Mouse (Mus musculus) hematopoietic stem cell, adult 5-6 weeks (primary cell): ENCODE measurements at regions not wholly inside any gene's neighbourhood (a gene's known extent, or its start where the extent isn't known, plus 50 kb on each side); places are given as distances from the start of the nearest gene placed in this dataset.

Source experiments
- ATAC-seq, 2 experiments: fragments of 125-278 bp in 1 of 2; replicated peaks in 1 of 2; 2 replicates each; pipeline ENCODE4 v1.8.0; 2016 to 2017; ENCODE audit warnings: inconsistent platforms in 2 of 2, mild to moderate bottlenecking in 2 of 2, moderate number of reproducible peaks in 2 of 2, low read depth in 1 of 2, moderate TSS enrichment in 1 of 2; ENCODE audit not compliant: low FRiP score in 2 of 2, poor library complexity in 2 of 2, severe bottlenecking in 2 of 2, insufficient read depth in 1 of 2, low TSS enrichment in 1 of 2

DNA sequence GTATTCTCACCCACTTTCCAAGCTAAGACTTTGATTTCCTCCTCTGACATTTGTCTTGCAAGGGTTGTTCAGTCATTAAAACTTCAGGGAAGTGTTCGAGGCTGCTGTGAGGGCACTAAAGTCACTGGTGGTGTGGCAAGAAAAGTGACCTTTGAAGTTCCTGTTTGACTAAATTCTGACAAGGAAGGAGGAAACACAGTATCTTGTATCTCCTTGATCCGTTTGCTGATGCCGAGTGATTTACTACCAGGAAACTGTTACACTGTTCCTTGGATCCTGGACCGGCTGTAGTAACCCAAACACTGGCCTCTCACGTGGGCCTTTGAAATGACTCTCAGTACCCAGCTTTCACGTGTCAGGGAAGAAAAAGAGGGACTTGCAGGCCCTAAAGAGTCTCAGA lies 53.5 kb upstream of the Ralgapa2 start:
- no peak for ATAC-seq

- no peak for ATAC-seq
Measured at GRCm38 (mm10) chr2:146568171-146568842, 56.2 kb upstream of the Ralgapa2 start.

GRCm38 (mm10) chr2:146571036-146571435 lies 58.9 kb upstream of the Ralgapa2 start:
- no peak for ATAC-seq

DNA sequence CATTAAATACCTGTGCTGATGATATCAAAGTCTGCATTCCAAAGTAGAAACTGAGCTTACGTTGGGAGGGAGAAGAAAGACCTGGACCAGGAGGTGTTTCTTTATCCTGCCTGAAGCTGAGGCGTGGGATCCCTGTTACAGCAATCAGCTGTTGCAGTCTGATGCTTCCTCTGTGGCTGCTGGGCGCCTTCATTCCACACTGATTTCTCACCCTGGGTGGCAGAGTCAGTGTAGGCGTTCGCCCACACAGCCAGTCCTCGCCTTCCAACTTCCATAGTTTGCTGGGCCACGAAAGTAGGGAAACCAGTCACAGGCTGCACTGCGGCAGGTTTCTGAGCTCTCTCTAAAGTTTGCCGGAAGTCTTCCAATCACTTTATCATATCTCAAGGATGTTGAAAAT lies 59.7 kb upstream of the Ralgapa2 start:
- ATAC-seq: no peak

DNA sequence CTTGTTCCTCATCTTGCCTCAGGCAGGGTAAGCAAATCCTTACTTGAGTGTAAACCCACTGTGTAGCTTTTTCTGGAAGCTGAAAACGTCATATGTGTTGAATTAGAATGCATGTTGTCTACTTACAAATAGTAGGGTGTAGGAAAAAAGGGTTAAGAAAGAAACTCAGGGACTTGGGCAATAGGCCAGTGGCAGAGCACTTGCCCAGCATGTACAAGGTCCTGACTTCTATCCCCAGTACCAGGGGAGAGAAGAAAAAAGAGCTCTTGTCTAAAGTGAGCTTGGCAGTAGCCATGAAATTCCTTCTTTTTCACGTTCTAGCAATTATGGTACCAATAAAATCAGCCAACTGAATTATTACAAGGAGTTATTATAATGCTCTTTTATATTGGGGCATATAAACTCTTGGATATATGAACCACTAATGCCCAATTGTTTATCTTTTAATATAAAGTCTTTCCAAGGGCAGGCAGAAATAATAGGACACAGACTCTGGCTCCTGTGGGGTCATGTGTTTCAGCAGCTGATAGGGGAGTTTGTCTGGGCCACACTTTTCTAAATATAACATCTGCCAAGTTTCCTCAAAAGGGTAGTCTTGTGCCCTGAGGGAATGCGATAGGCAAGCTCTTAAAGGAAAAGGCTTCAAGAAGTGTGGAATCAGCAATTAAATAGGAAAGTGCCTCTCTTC lies 63.6 kb upstream of the Ralgapa2 start:
- ATAC-seq: no peak

- no peak for ATAC-seq
Measured at GRCm38 (mm10) chr2:146576298-146576905, 64.3 kb upstream of the Ralgapa2 start.

DNA sequence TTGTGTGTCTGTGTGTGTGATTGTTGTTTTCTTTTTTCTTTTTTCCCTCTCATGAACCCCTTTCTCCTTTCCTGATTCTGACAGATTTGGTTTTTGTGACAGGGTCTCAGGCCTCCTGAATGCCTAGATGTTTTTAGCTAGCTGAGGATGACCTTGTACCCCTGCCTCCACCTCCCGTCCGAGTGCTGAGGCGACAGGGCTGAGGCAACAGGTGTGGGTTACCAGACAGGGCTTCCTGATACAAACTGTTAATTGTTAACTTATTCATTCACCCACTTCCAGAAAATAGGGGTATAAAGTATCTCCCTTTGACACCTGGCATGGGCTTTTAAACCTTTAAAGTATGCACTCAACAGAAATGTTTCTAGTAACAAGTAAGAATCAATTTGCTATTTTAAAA lies 65.0 kb upstream of the Ralgapa2 start:
- ATAC-seq: no peak

- ATAC-seq: no peak
Measured at GRCm38 (mm10) chr2:146581220-146581619, 69.1 kb upstream of the Ralgapa2 start.

- ATAC-seq: no peak
Measured at GRCm38 (mm10) chr2:146583807-146584388, 71.8 kb upstream of the Ralgapa2 start.

DNA sequence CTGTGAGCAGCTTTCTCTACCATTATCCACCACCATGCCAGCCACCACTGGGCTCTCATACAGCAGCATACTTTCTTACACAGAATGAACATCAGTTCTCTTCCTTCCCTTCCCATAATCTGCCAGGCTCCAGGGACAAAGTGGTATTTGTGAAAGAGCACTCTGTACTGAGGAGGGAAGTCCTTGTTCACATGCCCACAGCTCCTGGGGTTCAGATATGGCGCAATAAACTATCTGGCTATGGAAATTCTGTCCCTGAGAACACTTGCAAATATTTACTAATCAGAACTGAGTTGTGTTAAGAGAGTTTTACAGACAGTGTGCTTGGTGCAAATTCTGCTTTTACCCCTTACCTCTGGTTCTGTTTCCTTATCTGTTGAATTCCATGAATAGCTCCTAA lies 74.2 kb upstream of the Ralgapa2 start:
- no peak for ATAC-seq

- peak in 1 of 2 experiments; percentile 53; a peak in 1 of 4 replicates for ATAC-seq
Measured at GRCm38 (mm10) chr2:146586981-146587380, 74.8 kb upstream of the Ralgapa2 start.

DNA sequence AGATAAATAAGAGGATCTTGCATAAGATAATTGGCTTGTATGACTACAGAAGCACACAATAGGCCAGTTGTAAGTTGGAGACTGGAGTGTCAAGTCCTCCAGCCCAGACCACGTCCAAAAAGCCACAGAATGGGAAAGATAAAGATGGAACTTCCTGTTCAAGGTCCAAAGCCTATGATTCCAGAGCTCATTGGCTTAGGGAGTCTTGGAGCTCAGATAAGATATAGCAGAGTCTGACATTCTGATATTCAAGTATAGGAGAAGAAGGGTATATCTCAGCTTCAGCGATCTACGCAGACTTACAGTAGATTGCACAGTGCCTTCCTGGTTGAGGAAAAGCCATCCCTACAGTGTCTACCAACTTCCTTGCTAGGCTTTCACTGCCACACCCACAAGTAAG lies 77.7 kb upstream of the Ralgapa2 start:
- ATAC-seq: no peak

DNA sequence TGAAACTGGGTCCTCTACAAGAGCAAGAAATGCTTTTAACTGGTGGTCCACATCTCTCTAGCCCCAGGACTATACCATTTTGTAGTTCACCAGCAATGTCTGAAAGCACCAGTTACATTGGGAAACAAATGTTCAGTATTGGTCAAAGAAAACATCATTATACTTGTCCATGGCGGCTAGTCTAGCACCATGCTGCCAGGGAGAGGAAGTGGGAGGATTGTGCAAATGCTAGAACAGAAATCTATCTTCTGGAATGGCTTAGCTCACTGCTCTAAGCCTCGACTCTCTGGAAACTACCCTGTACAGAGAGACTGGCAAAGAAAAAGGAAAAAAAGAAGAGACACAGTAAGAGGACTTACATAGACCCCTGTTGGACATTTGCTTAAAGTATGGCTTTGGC lies 81.1 kb upstream of the Ralgapa2 start:
- no peak for ATAC-seq

DNA sequence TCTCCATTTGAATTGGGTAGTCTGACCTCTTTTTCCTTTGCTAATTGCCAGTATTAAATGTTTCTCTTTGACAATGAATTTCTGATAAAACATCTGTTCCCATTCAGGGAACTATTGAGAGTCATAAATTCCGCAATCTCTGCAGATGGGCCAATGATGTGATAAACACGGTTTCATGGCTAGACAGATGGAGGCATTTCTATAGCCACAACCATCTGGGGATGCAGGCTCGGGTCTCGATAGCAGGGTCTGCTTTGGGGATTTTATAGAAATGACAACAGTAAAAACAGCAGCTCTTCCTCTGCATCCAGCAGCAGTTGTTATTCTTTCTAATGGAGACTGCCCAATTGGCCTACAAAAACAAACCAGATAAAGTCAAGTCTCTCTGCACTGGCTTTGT lies 82.1 kb upstream of the Ralgapa2 start:
- no peak for ATAC-seq

- no peak for ATAC-seq
Measured at GRCm38 (mm10) chr2:146595673-146596072, 83.5 kb upstream of the Ralgapa2 start.

GRCm38 (mm10) chr2:146606170-146606569 lies 94.0 kb upstream of the Ralgapa2 start:
- ATAC-seq: no peak; a peak in 1 of 4 replicates

GRCm38 (mm10) chr2:146610896-146611295 lies 98.8 kb upstream of the Ralgapa2 start:
- no peak for ATAC-seq

- peak; percentile 57 to 63; a peak in 3 of 4 replicates for ATAC-seq
Measured at GRCm38 (mm10) chr2:146611886-146612521, 99.9 kb upstream of the Ralgapa2 start.
